22 mouse cellular contexts compared by ENCODE assay signal in the genomic region with DNA sequence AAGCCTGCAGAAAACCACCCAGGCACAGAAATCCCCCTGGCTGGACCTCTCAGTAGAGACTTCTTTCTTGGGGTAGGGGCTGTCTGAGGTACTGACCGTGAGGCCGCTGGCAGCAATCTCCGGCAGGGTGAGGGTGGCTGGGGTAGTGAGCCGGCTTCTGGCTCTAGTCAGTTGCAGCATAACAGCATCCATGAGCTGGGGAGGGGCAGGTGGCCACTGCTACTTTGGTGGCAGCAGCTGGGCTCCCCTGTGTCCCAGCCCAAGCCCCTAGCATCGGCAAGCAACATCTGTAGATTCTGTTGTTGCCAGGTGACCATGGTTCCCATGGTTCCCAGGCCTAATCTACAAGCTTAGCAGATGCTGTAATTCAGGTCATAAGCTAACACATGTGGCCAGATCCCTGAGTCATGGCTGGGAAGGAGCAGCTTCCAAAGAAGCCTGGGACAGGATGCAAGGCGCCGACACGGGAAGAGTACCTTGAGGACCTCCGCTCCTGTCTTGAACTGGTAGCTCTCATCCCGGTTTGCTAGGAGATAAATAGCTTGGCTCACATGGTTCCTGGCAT. TPM values are rescaled to one million over a fixed set of nuclear protein-coding genes. Genes with fewer than 3 reads are reported as not detected.
DNase-seq lines count a peak whose midpoint lies in the region; ATAC-seq and TF ChIP-seq lines count a peak whose summit lies in the region.
"Had no signal": no experiment of that assay in that cellular context is flagged by ENCODE, and none has a peak within 500 bp of the region (broad histone marks: within the 10 kb centered on the region; RNA-seq: fewer than 3 reads in every experiment).

No protein-coding gene starts in this region.

- H3K27ac ChIP-seq in hindbrain, postnatal 0 days = no peak overlapping the region
- no peak overlapping the region for H3K27ac ChIP-seq in hindbrain, embryonic 14.5 days
- H3K27ac ChIP-seq in liver, postnatal 0 days (ENCODE audit: low read depth) = peak overlapping the region; percentile 84
- H3K27ac ChIP-seq: embryonic facial prominence, embryonic 10.5 days; heart, embryonic 13.5 days had no signal

- no peak for ATAC-seq in hindbrain, postnatal 0 days
- ATAC-seq in hindbrain, embryonic 14.5 days (ENCODE audit: low FRiP score) = no peak
- no peak for ATAC-seq in liver, postnatal 0 days
- ATAC-seq: forebrain, embryonic 14.5 days; inflammation-experienced regulatory T-cells, adult 6 months; lung, postnatal 0 days had no signal

- no peak overlapping the region for H3K4me2 ChIP-seq in hindbrain, postnatal 0 days (ENCODE audit: low read depth, low read length)
- no peak overlapping the region for H3K4me2 ChIP-seq in hindbrain, embryonic 14.5 days (replicated peaks)
- H3K4me2 ChIP-seq in liver, postnatal 0 days (ENCODE audit: low read depth, low read length) = peak overlapping the region; percentile 95
- H3K4me2 ChIP-seq: heart, embryonic 13.5 days had no signal

- TF ChIP-seq EP300 in liver, postnatal 0 days (IDR thresholded peaks at IDR 0.05; ENCODE audit: low read depth) = no peak

- H3K4me1 ChIP-seq in hindbrain, postnatal 0 days (ENCODE audit: insufficient read depth, low read length) = no peaks in the 10 kb centered on the region
- peaks cover 7% of the 10 kb centered on the region; the same call in 1 of the 2 replicates for H3K4me1 ChIP-seq in hindbrain, embryonic 14.5 days (replicated peaks; ENCODE audit: control insufficient read depth, insufficient read depth, low read length)
- peaks cover 39% of the 10 kb centered on the region for H3K4me1 ChIP-seq in liver, postnatal 0 days (ENCODE audit: insufficient read depth)

- H3K36me3 ChIP-seq in hindbrain, postnatal 0 days (ENCODE audit: insufficient read depth, low read length) = peaks cover 7% of the 10 kb centered on the region; the same call in 1 of the 2 replicates
- H3K36me3 ChIP-seq in hindbrain, embryonic 14.5 days (replicated peaks; ENCODE audit: control insufficient read depth, insufficient read depth) = peaks cover 19% of the 10 kb centered on the region
- peaks cover 21% of the 10 kb centered on the region for H3K36me3 ChIP-seq in liver, postnatal 0 days (replicated peaks; ENCODE audit: insufficient read depth, low read length)

- 83% methylated on average over 10 of the region's 10 CpGs for WGBS in hindbrain, postnatal 0 days
- 82% methylated on average over 10 of the region's 10 CpGs for WGBS in hindbrain, embryonic 14.5 days
- WGBS in liver, postnatal 0 days (ENCODE audit: insufficient replicate concordance) = 74% methylated on average over 10 of the region's 10 CpGs

- no peak overlapping the region for H3K9ac ChIP-seq in hindbrain, postnatal 0 days (replicated peaks; ENCODE audit: low read length)
- H3K9ac ChIP-seq in hindbrain, embryonic 14.5 days = no peak overlapping the region
- H3K9ac ChIP-seq in liver, postnatal 0 days (replicated peaks) = peak overlapping the region; percentile 2; the same call in 1 of the 2 replicates
- H3K9ac ChIP-seq: heart, embryonic 13.5 days had no signal

- H3K27me3 ChIP-seq in hindbrain, postnatal 0 days (ENCODE audit: insufficient read depth, low read length) = no peaks in the 10 kb centered on the region
- H3K27me3 ChIP-seq in hindbrain, embryonic 14.5 days (ENCODE audit: control insufficient read depth, insufficient read depth, low read length) = no peaks in the 10 kb centered on the region
- no peaks in the 10 kb centered on the region for H3K27me3 ChIP-seq in liver, postnatal 0 days (ENCODE audit: insufficient read depth, low read length)
- H3K27me3 ChIP-seq: heart, embryonic 13.5 days had no signal

- no peak overlapping the region for H3K4me3 ChIP-seq in hindbrain, postnatal 0 days (ENCODE audit: low read length)
- H3K4me3 ChIP-seq in hindbrain, embryonic 14.5 days (replicated peaks; ENCODE audit: low read length) = no peak overlapping the region
- no peak overlapping the region for H3K4me3 ChIP-seq in liver, postnatal 0 days (ENCODE audit: low read depth, low read length)
- H3K4me3 ChIP-seq: embryonic facial prominence, embryonic 10.5 days; heart, embryonic 13.5 days had no signal

- H3K9me3 ChIP-seq in hindbrain, postnatal 0 days (ENCODE audit: low read length) = no peaks in the 10 kb centered on the region
- no peaks in the 10 kb centered on the region for H3K9me3 ChIP-seq in hindbrain, embryonic 14.5 days (ENCODE audit: control insufficient read depth, low read length)
- no peaks in the 10 kb centered on the region for H3K9me3 ChIP-seq in liver, postnatal 0 days (ENCODE audit: low read length)
- H3K9me3 ChIP-seq: embryonic facial prominence, embryonic 10.5 days; heart, embryonic 13.5 days had no signal

- TF ChIP-seq CTCF in hindbrain, postnatal 0 days (IDR thresholded peaks at IDR 0.05; ENCODE audit: low read depth) = no peak
- TF ChIP-seq CTCF in liver, postnatal 0 days (IDR thresholded peaks at IDR 0.05; ENCODE audit: low read depth) = no peak

- DNase-seq in hindbrain, postnatal 0 days (ENCODE audit: low spot score) = peak; percentile 12
- no peak for DNase-seq in hindbrain, embryonic 14.5 days (ENCODE audit: low spot score)
- DNase-seq in 3T3-L1 (ENCODE audit: low read depth, low spot score) (peak; percentile 53), adipocyte (ENCODE audit: low spot score) (peak; percentile 18)
- DNase-seq in liver, postnatal 0 days = no peak
- no peak for DNase-seq in right cerebral cortex, postnatal 14 days
- DNase-seq in lung, postnatal 25 days (ENCODE audit: low spot score) = no peak
- DNase-seq: cerebellum, adult 11 months; cerebellum, postnatal 36 days; heart, postnatal 4 days; kidney, adult 9 months; thymus, postnatal 4 days had no signal

RNA-seq across cellular contexts. Expression of a gene that starts 2.9 kb away (rescaled TPM):
- 105 and 126 TPM in 2 replicates for total RNA-seq in hindbrain, postnatal 0 days (2014; rRNA removed)
- polyA plus RNA-seq in hindbrain, postnatal 0 days (2015; fragmentation: Nextera tagmentation; extraction: Ambion mirVana) = 142 and 148 TPM in 2 replicates
- 147 and 154 TPM in 2 replicates for polyA plus RNA-seq in hindbrain, embryonic 14.5 days (2014; fragmentation: Nextera tagmentation; extraction: Ambion mirVana)
- 105 and 114 TPM in 2 replicates for polyA plus RNA-seq in liver, postnatal 0 days (2015; fragmentation: Nextera tagmentation; extraction: Ambion mirVana)

RNA-seq across cellular contexts. Expression of a gene that starts 3.4 kb away (rescaled TPM):
- total RNA-seq in hindbrain, postnatal 0 days (2014; rRNA removed) = not detected in 2 replicates
- polyA plus RNA-seq in hindbrain, postnatal 0 days (2015; fragmentation: Nextera tagmentation; extraction: Ambion mirVana) = 6.5 and 6.6 TPM in 2 replicates
- polyA plus RNA-seq in hindbrain, embryonic 14.5 days (2014; fragmentation: Nextera tagmentation; extraction: Ambion mirVana) = 4.2 and 4.7 TPM in 2 replicates
- 23.6 and 23.7 TPM in 2 replicates for polyA plus RNA-seq in liver, postnatal 0 days (2015; fragmentation: Nextera tagmentation; extraction: Ambion mirVana)
- total RNA-seq: adrenal gland, adult 18-20 months; gastrocnemius, postnatal 4 days; heart, postnatal 4 days; left cerebral cortex, postnatal 14 days; megakaryocyte, adult 5-6 weeks had no signal
- polyA plus RNA-seq: inflammation-experienced regulatory T-cells, adult 6 months; neural tube, embryonic 11.5 days had no signal

RNA-seq across cellular contexts. Expression of a gene that starts 12.8 kb away (rescaled TPM):
- total RNA-seq in hindbrain, postnatal 0 days (2014; rRNA removed) = not detected in 2 replicates
- not detected in 2 replicates for polyA plus RNA-seq in hindbrain, postnatal 0 days (2015; fragmentation: Nextera tagmentation; extraction: Ambion mirVana)
- not detected in 2 replicates for polyA plus RNA-seq in hindbrain, embryonic 14.5 days (2014; fragmentation: Nextera tagmentation; extraction: Ambion mirVana)
- not detected in 2 replicates for polyA plus RNA-seq in liver, postnatal 0 days (2015; fragmentation: Nextera tagmentation; extraction: Ambion mirVana)
- total RNA-seq: adrenal gland, adult 18-20 months; gastrocnemius, postnatal 4 days; heart, postnatal 4 days; left cerebral cortex, postnatal 14 days; megakaryocyte, adult 5-6 weeks had no signal
- polyA plus RNA-seq: embryonic facial prominence, embryonic 10.5 days; forebrain, embryonic 14.5 days; heart, embryonic 13.5 days; inflammation-experienced regulatory T-cells, adult 6 months; neural tube, embryonic 11.5 days had no signal

RNA-seq across cellular contexts. Expression of a gene that starts 39.2 kb away (rescaled TPM):
- 154 and 161 TPM in 2 replicates for total RNA-seq in hindbrain, postnatal 0 days (2014; rRNA removed)
- polyA plus RNA-seq in hindbrain, postnatal 0 days (2015; fragmentation: Nextera tagmentation; extraction: Ambion mirVana) = 136 and 139 TPM in 2 replicates
- 120 and 144 TPM in 2 replicates for polyA plus RNA-seq in hindbrain, embryonic 14.5 days (2014; fragmentation: Nextera tagmentation; extraction: Ambion mirVana)
- 31.4 and 35.7 TPM in 2 replicates for polyA plus RNA-seq in liver, postnatal 0 days (2015; fragmentation: Nextera tagmentation; extraction: Ambion mirVana)

RNA-seq across cellular contexts. Expression of a gene that starts 39.4 kb away (rescaled TPM):
- 28.9 and 29.8 TPM in 2 replicates for total RNA-seq in hindbrain, postnatal 0 days (2014; rRNA removed)
- polyA plus RNA-seq in hindbrain, postnatal 0 days (2015; fragmentation: Nextera tagmentation; extraction: Ambion mirVana) = 7.3 and 8.2 TPM in 2 replicates
- 14.4 and 14.9 TPM in 2 replicates for polyA plus RNA-seq in hindbrain, embryonic 14.5 days (2014; fragmentation: Nextera tagmentation; extraction: Ambion mirVana)
- polyA plus RNA-seq in liver, postnatal 0 days (2015; fragmentation: Nextera tagmentation; extraction: Ambion mirVana) = 6.4 and 6.5 TPM in 2 replicates

Comparison
In these comparisons a context has a peak if more than half of its experiments do, and no peak if none do; other contexts are left out.
1. DNase-seq: peak in hindbrain, postnatal 0 days (single experiment), 3T3-L1 (single experiment) and adipocyte (single experiment); none in hindbrain, embryonic 14.5 days (single experiment), liver, postnatal 0 days (single experiment), right cerebral cortex, postnatal 14 days (single experiment) and lung, postnatal 25 days (single experiment).